Mouse (Mus musculus): ENCODE data around the gene Smim17. TPM values are rescaled to one million over a fixed set of nuclear protein-coding genes. Genes with fewer than 3 reads are reported as not detected.
"Not testable (repeated sequence)": the region's sequence is repeated elsewhere in the genome, so short reads cannot be mapped to it uniquely, and the experiment has no call there.

The Smim17 gene
- polyA plus RNA-seq, 1 experiment, result not detected

GRCm38 (mm10) chr7:6455868-6456267 is 57.4 kb downstream of the Smim17 start, which contains the start of gene Olfr1336:
TSS of gene Olfr1336 (plus strand) at chr7:6456168.
- Histone ChIP-seq H3K4me1 (ENCODE audit: control insufficient read depth, insufficient read depth, low read length) (no peaks in the 10 kb centered on the region), H3K4me3 (replicated peaks; ENCODE audit: extremely low read depth, low read depth, low read length) (no peak within 1 kb of the TSS)
- DNase-seq, result no peak
- TF ChIP-seq POLR2A (IDR thresholded peaks at IDR 0.05; ENCODE audit: borderline replicate concordance, extremely low read depth, low read depth, low read length), result no peak
- TF ChIP-seq CTCF (IDR thresholded peaks at IDR 0.05; ENCODE audit: insufficient read depth, low read length), result no peak

- 42% methylated on average over 3 of the region's 3 CpGs for WGBS
- H3K4me3 ChIP-seq (replicated peaks; ENCODE audit: extremely low read depth, low read depth, low read length), result no peak overlapping the region
- TF ChIP-seq CTCF (IDR thresholded peaks at IDR 0.05; ENCODE audit: insufficient read depth, low read length), result no peak
- no peak for TF ChIP-seq POLR2A (IDR thresholded peaks at IDR 0.05; ENCODE audit: borderline replicate concordance, extremely low read depth, low read depth, low read length)
- no peak for DNase-seq
- H3K4me1 ChIP-seq (ENCODE audit: control insufficient read depth, insufficient read depth, low read length), result no peaks in the 10 kb centered on the region
Measured at GRCm38 (mm10) chr7:6456399-6456798, 57.9 kb downstream of the Smim17 start.

GRCm38 (mm10) chr7:6466951-6467350 is 68.4 kb downstream of the Smim17 start, which contains the start of gene Olfr1346:
TSS of gene Olfr1346 (plus strand) at chr7:6467101.
- no peaks in the 10 kb centered on the region for H3K4me1 ChIP-seq (ENCODE audit: control insufficient read depth, insufficient read depth, low read length)
- TF ChIP-seq CTCF (IDR thresholded peaks at IDR 0.05; ENCODE audit: insufficient read depth, low read length), result no peak
- TF ChIP-seq POLR2A (IDR thresholded peaks at IDR 0.05; ENCODE audit: borderline replicate concordance, extremely low read depth, low read depth, low read length), result no peak
- DNase-seq, result no peak
- no peak within 1 kb of the TSS for H3K4me3 ChIP-seq (replicated peaks; ENCODE audit: extremely low read depth, low read depth, low read length)

GRCm38 (mm10) chr7:6477633-6478032 is 79.1 kb downstream of the Smim17 start:
- DNase-seq; H3K4me3 ChIP-seq (replicated peaks; ENCODE audit: extremely low read depth, low read depth, low read length); H3K4me1 ChIP-seq (ENCODE audit: control insufficient read depth, insufficient read depth, low read length): not testable (repeated sequence)
- 60% methylated on average over 2 of the region's 2 CpGs for WGBS

Other genes starting within 250 kb of the Smim17 start
- gene Zfp787, start 242.7 kb upstream of the Smim17 start, polyA plus RNA-seq (2012; rRNA removed), result 38.4 and 44.0 TPM in 2 replicates
- 35.2 and 36.7 TPM in 2 replicates for gene Zfp444, start 226.5 kb upstream of the Smim17 start, polyA plus RNA-seq (2012; rRNA removed)
- gene Galp, start 201.6 kb upstream of the Smim17 start, polyA plus RNA-seq (2012; rRNA removed), result not detected in 2 replicates
- gene Zscan5b, start 176.4 kb upstream of the Smim17 start, polyA plus RNA-seq (2012; rRNA removed), result not detected in 2 replicates
- not detected in 2 replicates for gene Epp13, start 146.0 kb upstream of the Smim17 start, polyA plus RNA-seq (2012; rRNA removed)
- 0.45 and 1.1 TPM in 2 replicates for gene Zfp667, start 112.1 kb upstream of the Smim17 start, polyA plus RNA-seq (2012; rRNA removed)
- 0.42 and 0.76 TPM in 2 replicates for gene Zfp583, start 67.4 kb upstream of the Smim17 start, polyA plus RNA-seq (2012; rRNA removed)
- gene Gm3854, start 55.0 kb upstream of the Smim17 start, polyA plus RNA-seq (2012; rRNA removed), result 0.07 and 0.21 TPM in 2 replicates
- 0.35 and 0.59 TPM in 2 replicates for gene Zfp78, start 35.4 kb upstream of the Smim17 start, polyA plus RNA-seq (2012; rRNA removed)
- gene Zfp28, start 15.4 kb upstream of the Smim17 start, polyA plus RNA-seq (2012; rRNA removed), result 2.0 and 3.9 TPM in 2 replicates
- gene Gm20715, start 11.6 kb downstream of the Smim17 start, polyA plus RNA-seq (2012; rRNA removed), result 0.03 TPM in 1 of 2 replicates, not detected in the other
- gene Olfr1344, start 40.0 kb downstream of the Smim17 start, polyA plus RNA-seq (2012; rRNA removed), result not detected in 2 replicates
- gene Olfr1336, start 57.5 kb downstream of the Smim17 start, polyA plus RNA-seq (2012; rRNA removed), result not detected in 2 replicates
- not detected in 2 replicates for gene Olfr1346, start 68.4 kb downstream of the Smim17 start, polyA plus RNA-seq (2012; rRNA removed)
- not detected in 2 replicates for gene Olfr5, start 88.2 kb downstream of the Smim17 start, polyA plus RNA-seq (2012; rRNA removed)
- not detected in 2 replicates for gene Olfr1347, start 101.0 kb downstream of the Smim17 start, polyA plus RNA-seq (2012; rRNA removed)
- not detected in 2 replicates for gene Olfr1348, start 110.0 kb downstream of the Smim17 start, polyA plus RNA-seq (2012; rRNA removed)
- gene Olfr1349, start 124.2 kb downstream of the Smim17 start, polyA plus RNA-seq (2012; rRNA removed), result not detected in 2 replicates
- not detected in 2 replicates for gene Olfr1350, start 166.1 kb downstream of the Smim17 start, polyA plus RNA-seq (2012; rRNA removed)